Mouse (Mus musculus): ENCODE measurements around the gene Gm2663.
"Not testable (repeated sequence)": the region's sequence is repeated elsewhere in the genome, so short reads cannot be mapped to it uniquely, and the experiment has no call there.

Gene Gm2663

GRCm38 (mm10) chr6:40999379-40999778 is at the start of gene Gm2663:
Gene Gm2663 (minus strand): TSS chr6:40999479.
- not testable (repeated sequence) for DNase-seq (ENCODE audit: low spot score)

GRCm38 (mm10) chr6:41048602-41049001 is 49.3 kb upstream of the Gm2663 start:
- no peak for DNase-seq (ENCODE audit: low spot score)

- DNase-seq (ENCODE audit: low spot score) = no peak
Measured at GRCm38 (mm10) chr6:41047961-41048360, 48.7 kb upstream of the Gm2663 start.

- no peak for DNase-seq (ENCODE audit: low spot score)
Measured at GRCm38 (mm10) chr6:41047202-41047601, 47.9 kb upstream of the Gm2663 start.

GRCm38 (mm10) chr6:41046553-41046952 is 47.3 kb upstream of the Gm2663 start:
- peak; percentile 38 for DNase-seq (ENCODE audit: low spot score)

- no peak for DNase-seq (ENCODE audit: low spot score)
Measured at GRCm38 (mm10) chr6:41044753-41045152, 45.5 kb upstream of the Gm2663 start.

- DNase-seq (ENCODE audit: low spot score) = no peak
Measured at GRCm38 (mm10) chr6:41044314-41044713, 45.0 kb upstream of the Gm2663 start.

- no peak for DNase-seq (ENCODE audit: low spot score)
Measured at GRCm38 (mm10) chr6:41035409-41035808, 36.1 kb upstream of the Gm2663 start, which contains the start of gene 2210010C04Rik. Gene 2210010C04Rik (minus strand): TSS chr6:41035509.

GRCm38 (mm10) chr6:41032802-41033201 is 33.5 kb upstream of the Gm2663 start:
- DNase-seq (ENCODE audit: low spot score) = no peak

- DNase-seq (ENCODE audit: low spot score) = no peak
Measured at GRCm38 (mm10) chr6:41032231-41032630, 33.0 kb upstream of the Gm2663 start.

GRCm38 (mm10) chr6:41030821-41031220 is 31.5 kb upstream of the Gm2663 start:
- no peak for DNase-seq (ENCODE audit: low spot score)

GRCm38 (mm10) chr6:41027053-41027452 is 27.8 kb upstream of the Gm2663 start:
- no peak for DNase-seq (ENCODE audit: low spot score)

GRCm38 (mm10) chr6:41025873-41026650 is 26.8 kb upstream of the Gm2663 start:
- DNase-seq (ENCODE audit: low spot score) = no peak

GRCm38 (mm10) chr6:41019140-41019539 is 19.9 kb upstream of the Gm2663 start:
- DNase-seq (ENCODE audit: low spot score) = no peak

- no peak for DNase-seq (ENCODE audit: low spot score)
Measured at GRCm38 (mm10) chr6:41018629-41019028, 19.4 kb upstream of the Gm2663 start.

GRCm38 (mm10) chr6:41015065-41015464 is 15.8 kb upstream of the Gm2663 start:
- no peak for DNase-seq (ENCODE audit: low spot score)

GRCm38 (mm10) chr6:40964454-40964853 is 34.8 kb downstream of the Gm2663 start, which contains the start of gene 1810009J06Rik:
Gene 1810009J06Rik (plus strand): TSS chr6:40964754.
- DNase-seq (ENCODE audit: low spot score) = not testable (repeated sequence)

- DNase-seq (ENCODE audit: low spot score) = no peak
Measured at GRCm38 (mm10) chr6:40953716-40954115, 45.6 kb downstream of the Gm2663 start.

GRCm38 (mm10) chr6:40951770-40952169 is 47.5 kb downstream of the Gm2663 start, which contains the start of gene Gm4744:
Gene Gm4744 (minus strand): TSS chr6:40951870.
- no peak for DNase-seq (ENCODE audit: low spot score)

All from T-cell, adult 2 months (primary cell).